Comparison of ENCODE assay signal across 8 mouse cellular contexts in genomic region chr10:88886114-88886513, GRCm38 (mm10). TPM values are rescaled to one million over a fixed set of nuclear protein-coding genes. Genes with fewer than 3 reads are reported as not detected.
A peak's percentile ranks its signal among the peaks of the same experiment; 100 is the strongest.
DNase-seq lines count a peak whose midpoint lies in the region; ATAC-seq lines count a peak whose summit lies in the region.

No protein-coding gene starts in this region.

- H3K4me3 ChIP-seq in kidney, embryonic 16.5 days (ENCODE audit: low read length), result peak overlapping the region; percentile 35
- peak overlapping the region; percentile 27 for H3K4me3 ChIP-seq in embryonic facial prominence, embryonic 12.5 days
- peak overlapping the region; percentile 45 for H3K4me3 ChIP-seq in hindbrain, embryonic 15.5 days
- H3K4me3 ChIP-seq in neural tube, embryonic 11.5 days (ENCODE audit: low read depth, low read length), result peak overlapping the region; percentile 16; the same call in 1 of the 2 replicates

- WGBS in kidney, embryonic 16.5 days, result 1% methylated on average over 32 of the region's 32 CpGs
- 2% methylated on average over 32 of the region's 32 CpGs for WGBS in embryonic facial prominence, embryonic 12.5 days
- WGBS in hindbrain, embryonic 15.5 days, result 2% methylated on average over 32 of the region's 32 CpGs
- 2% methylated on average over 32 of the region's 32 CpGs for WGBS in neural tube, embryonic 11.5 days

- H3K4me1 ChIP-seq in kidney, embryonic 16.5 days (ENCODE audit: insufficient read depth, low read length), result peaks cover 7% of the 10 kb centered on the region
- H3K4me1 ChIP-seq in embryonic facial prominence, embryonic 12.5 days, result 0 out of 2 replicates have a peak, but pooled peaks cover 6% of the 10 kb centered on the region
- peaks cover 10% of the 10 kb centered on the region for H3K4me1 ChIP-seq in hindbrain, embryonic 15.5 days (replicated peaks)
- H3K4me1 ChIP-seq in neural tube, embryonic 11.5 days (ENCODE audit: control insufficient read depth, insufficient read depth, low read length), result peaks cover 5% of the 10 kb centered on the region; the same call in 1 of the 2 replicates

- H3K9me3 ChIP-seq in kidney, embryonic 16.5 days (ENCODE audit: low read length), result 0 out of 2 replicates have a peak, but pooled peaks cover 3% of the 10 kb centered on the region
- H3K9me3 ChIP-seq in embryonic facial prominence, embryonic 12.5 days, result no peaks in the 10 kb centered on the region
- H3K9me3 ChIP-seq in hindbrain, embryonic 15.5 days, result no peaks in the 10 kb centered on the region
- H3K9me3 ChIP-seq in neural tube, embryonic 11.5 days (ENCODE audit: control insufficient read depth, low read length), result no peaks in the 10 kb centered on the region

- H3K9ac ChIP-seq in kidney, embryonic 16.5 days (replicated peaks; ENCODE audit: low read length), result no peak overlapping the region
- no peak overlapping the region for H3K9ac ChIP-seq in embryonic facial prominence, embryonic 12.5 days
- 0 out of 2 replicates have a peak overlapping the region, but pooled peaks have one; percentile 2 for H3K9ac ChIP-seq in hindbrain, embryonic 15.5 days
- H3K9ac ChIP-seq in neural tube, embryonic 11.5 days (ENCODE audit: low read length), result no peak overlapping the region

- peak; percentile 42; the same call in 1 of the 2 replicates for ATAC-seq in kidney, embryonic 16.5 days (ENCODE audit: low FRiP score, low TSS enrichment)
- no peak for ATAC-seq in embryonic facial prominence, embryonic 12.5 days (ENCODE audit: insufficient number of reproducible peaks, insufficient read depth, low FRiP score, low TSS enrichment)
- no peak for ATAC-seq in hindbrain, embryonic 15.5 days (ENCODE audit: low FRiP score, low read depth)
- no peak for ATAC-seq in neural tube, embryonic 11.5 days (ENCODE audit: insufficient read depth, low FRiP score, low TSS enrichment)

- no peak for DNase-seq in kidney, postnatal 36 days
- no peak for DNase-seq in neural tube, embryonic 11.5 days (ENCODE audit: low spot score)
- DNase-seq in spleen, postnatal 10 days (ENCODE audit: low spot score in 2 of 2), result no peak
- no peak for DNase-seq in urinary bladder, postnatal 10 days (ENCODE audit: low spot score)
- no peak for DNase-seq in lung, adult 18-20 months

- no peak overlapping the region for H3K27ac ChIP-seq in kidney, embryonic 16.5 days (ENCODE audit: low read length)
- no peak overlapping the region for H3K27ac ChIP-seq in embryonic facial prominence, embryonic 12.5 days
- no peak overlapping the region for H3K27ac ChIP-seq in hindbrain, embryonic 15.5 days (replicated peaks)
- no peak overlapping the region for H3K27ac ChIP-seq in neural tube, embryonic 11.5 days (ENCODE audit: low read depth, low read length)

- peak overlapping the region; percentile 55 for H3K4me2 ChIP-seq in kidney, embryonic 16.5 days (replicated peaks; ENCODE audit: low read depth, low read length)
- peak overlapping the region; percentile 50 for H3K4me2 ChIP-seq in embryonic facial prominence, embryonic 12.5 days (replicated peaks)
- H3K4me2 ChIP-seq in hindbrain, embryonic 15.5 days, result peak overlapping the region; percentile 94
- H3K4me2 ChIP-seq in neural tube, embryonic 11.5 days (ENCODE audit: low read depth), result peak overlapping the region; percentile 39

- peaks cover 30% of the 10 kb centered on the region for H3K27me3 ChIP-seq in kidney, embryonic 16.5 days (ENCODE audit: insufficient read depth, low read length)
- peaks cover 30% of the 10 kb centered on the region for H3K27me3 ChIP-seq in embryonic facial prominence, embryonic 12.5 days
- peaks cover 24% of the 10 kb centered on the region for H3K27me3 ChIP-seq in hindbrain, embryonic 15.5 days
- H3K27me3 ChIP-seq in neural tube, embryonic 11.5 days (ENCODE audit: control insufficient read depth, insufficient read depth, low read length), result peaks cover 15% of the 10 kb centered on the region

- H3K36me3 ChIP-seq in kidney, embryonic 16.5 days (ENCODE audit: insufficient read depth, low read length), result no peaks in the 10 kb centered on the region
- H3K36me3 ChIP-seq in embryonic facial prominence, embryonic 12.5 days, result no peaks in the 10 kb centered on the region
- no peaks in the 10 kb centered on the region for H3K36me3 ChIP-seq in hindbrain, embryonic 15.5 days
- no peaks in the 10 kb centered on the region for H3K36me3 ChIP-seq in neural tube, embryonic 11.5 days (ENCODE audit: control insufficient read depth, insufficient read depth, low read length)

RNA-seq across cellular contexts. Expression of gene Slc5a8, which starts 0.3 kb away (rescaled TPM):
- polyA plus RNA-seq in kidney, embryonic 16.5 days (2015; fragmentation: Nextera tagmentation; extraction: Ambion mirVana), result 17.4 and 18.5 TPM in 2 replicates
- 0.08 and 0.09 TPM in 2 replicates for polyA plus RNA-seq in embryonic facial prominence, embryonic 12.5 days (2016; fragmentation: Nextera tagmentation; extraction: Ambion mirVana)
- 0.04 and 0.08 TPM in 2 replicates for polyA plus RNA-seq in hindbrain, embryonic 15.5 days (2015; fragmentation: Nextera tagmentation; extraction: Ambion mirVana)
- polyA plus RNA-seq in neural tube, embryonic 11.5 days (2014; fragmentation: Nextera tagmentation; extraction: Ambion mirVana), result 0.07 TPM in 1 of 2 replicates, not detected in the other

RNA-seq across cellular contexts. Expression of gene Utp20, which starts 59.5 kb away (rescaled TPM):
- 16.8 and 18.7 TPM in 2 replicates for polyA plus RNA-seq in kidney, embryonic 16.5 days (2015; fragmentation: Nextera tagmentation; extraction: Ambion mirVana)
- polyA plus RNA-seq in embryonic facial prominence, embryonic 12.5 days (2016; fragmentation: Nextera tagmentation; extraction: Ambion mirVana), result 24.0 and 25.0 TPM in 2 replicates
- polyA plus RNA-seq in hindbrain, embryonic 15.5 days (2015; fragmentation: Nextera tagmentation; extraction: Ambion mirVana), result 8.7 and 9.5 TPM in 2 replicates
- 20.0 and 20.6 TPM in 2 replicates for polyA plus RNA-seq in neural tube, embryonic 11.5 days (2014; fragmentation: Nextera tagmentation; extraction: Ambion mirVana)

Comparison
In these comparisons a context has a peak if more than half of its experiments do, and no peak if none do; other contexts are left out.
1. H3K4me2 ChIP-seq: peak in every context shown above with its lines; median percentile 94 in hindbrain, embryonic 15.5 days; 55 in kidney, embryonic 16.5 days; 50 in embryonic facial prominence, embryonic 12.5 days; 39 in neural tube, embryonic 11.5 days.
2. RNA of gene Slc5a8, which starts 0.3 kb away (polyA plus RNA-seq): 17.4 to 18.5 TPM in kidney, embryonic 16.5 days; 0.08 to 0.09 TPM in embryonic facial prominence, embryonic 12.5 days, 0.07 TPM in neural tube, embryonic 11.5 days and 0.04 to 0.08 TPM in hindbrain, embryonic 15.5 days; every median in the first group is over 10 times any median in the second.
3. Peak in every context shown above with its lines, with median percentiles within 50 percentile points of each other: H3K4me3 ChIP-seq.